Mouse (Mus musculus) cerebellum, adult 2 months (tissue): Measurements from ENCODE around the gene Fosl1. TPM values are rescaled to one million over a fixed set of nuclear protein-coding genes. Genes with fewer than 3 reads are reported as not detected.
A peak's percentile ranks its signal among the peaks of the same experiment; 100 is the strongest.
"Not testable (repeated sequence)": the region's sequence is repeated elsewhere in the genome, so short reads cannot be mapped to it uniquely, and the experiment has no call there.

ENCODE experiments used
- DNase-seq, 2 experiments: peaks; one replicate each; pipeline ENCODE4 v3.0.0; 2021
- H3K27ac ChIP-seq: fragments of 200-500 bp; 2 replicates; pipeline ENCODE4 v1.5.1; 2012; ENCODE audit warnings: low read length, control low read depth, inconsistent platforms; ENCODE audit not compliant: insufficient read depth
- H3K27me3 ChIP-seq: fragments of 200-500 bp; 2 replicates; pipeline ENCODE4 v1.6.1; 2012; ENCODE audit warnings: inconsistent platforms, mild to moderate bottlenecking, low read length, moderate library complexity; ENCODE audit not compliant: control insufficient read depth, insufficient read depth
- H3K4me1 ChIP-seq: fragments of 200-500 bp; 2 replicates; pipeline ENCODE4 v1.6.1; 2011; ENCODE audit warnings: low read length; ENCODE audit not compliant: control insufficient read depth, insufficient read depth
- H3K4me3 ChIP-seq: fragments of 200-500 bp; replicated peaks from 2 replicates; pipeline ENCODE3; 2011; ENCODE audit warnings: mild to moderate bottlenecking, low read depth, low read length, control low read depth; ENCODE audit not compliant: insufficient read depth
- CTCF ChIP-seq: fragments of 200-500 bp; IDR thresholded peaks from 2 replicates; pipeline ENCODE4 v1.5.1; 2011; ENCODE audit warnings: low read depth, mild to moderate bottlenecking, control low read depth, low read length, moderate library complexity, borderline replicate concordance; ENCODE audit not compliant: insufficient read depth
- POLR2A ChIP-seq: fragments of 200-500 bp; IDR thresholded peaks from 2 replicates; pipeline ENCODE4 v1.6.1; 2011; ENCODE audit warnings: low read length, control low read depth, borderline replicate concordance; ENCODE audit not compliant: insufficient read depth
- WGBS: fragments of 180-500 bp; shearing (Covaris S2); methylation state at CpG from one replicate; pipeline ENCODE4 v1.1.7; 2018; 5-methylcytosine and 5-hydroxymethylcytosine counted together
- polyA plus RNA-seq: library from polyadenylated mRNA; depleted of rRNA; stranded (reverse); fragments of >200 nt; gene quantifications from 2 replicates; pipeline ENCODE4 v1.2.3, GENCODE M21; 2012

Gene Fosl1
- polyA plus RNA-seq, 1 experiment, result not detected

- Histone ChIP-seq H3K4me3 (peak overlapping the region; percentile 68), H3K4me1 (peaks cover 29% of the 10 kb centered on the region), H3K27me3 (no peaks in the 10 kb centered on the region), H3K27ac (peak overlapping the region; percentile 92)
- peak; percentile 96 to 97 for DNase-seq
- under 1% methylated on average over 26 of the region's 26 CpGs for WGBS
- TF ChIP-seq CTCF (no peak), POLR2A (peak; percentile 64; the same call in 1 of the 2 replicates)
These were observed 41.7 kb downstream of the Fosl1 start for GRCm38 (mm10) chr19:5488878-5489571.

GRCm38 (mm10) chr19:5489721-5490120 lies 42.4 kb downstream of the Fosl1 start:
- WGBS, result 22% methylated on average over 10 of the region's 10 CpGs
- H3K27me3 ChIP-seq, H3K27ac ChIP-seq, H3K4me3 ChIP-seq: not testable (repeated sequence)
- peaks cover 24% of the 10 kb centered on the region for H3K4me1 ChIP-seq
- DNase-seq, result peak in 1 of 2 experiments; percentile 34

- Histone ChIP-seq H3K27me3 (no peaks in the 10 kb centered on the region), H3K4me3 (peak within 1 kb of the TSS; percentile 88), H3K4me1 (peaks cover 17% of the 10 kb centered on the region), H3K27ac (peak within 1 kb of the TSS; percentile 92)
- DNase-seq, result peak; percentile 94 to 97
- TF ChIP-seq POLR2A, result peak; percentile 89
- no peak for TF ChIP-seq CTCF
- WGBS, result 1% methylated on average over 62 of the region's 62 CpGs
These were observed 43.1 kb downstream of the Fosl1 start, which contains the start of gene Cfl1 for GRCm38 (mm10) chr19:5490313-5490897. TSS of gene Cfl1 (plus strand) at chr19:5490455.

- peaks cover 12% of the 10 kb centered on the region for H3K4me1 ChIP-seq
- under 1% methylated on average over 59 of the region's 59 CpGs for WGBS
These were observed 43.8 kb downstream of the Fosl1 start for GRCm38 (mm10) chr19:5490898-5491708.

GRCm38 (mm10) chr19:5492641-5493040 lies 45.3 kb downstream of the Fosl1 start:
- no peak for TF ChIP-seq CTCF
- TF ChIP-seq POLR2A, result no peak
- H3K4me3 ChIP-seq, result no peak overlapping the region
- no peak overlapping the region for H3K27ac ChIP-seq
- peaks cover 6% of the 10 kb centered on the region for H3K4me1 ChIP-seq
- WGBS, result 54% methylated on average over 4 of the region's 4 CpGs
- H3K27me3 ChIP-seq, result no peaks in the 10 kb centered on the region
- DNase-seq, result no peak

More at GRCm38 (mm10) chr19:5490898-5491708, 43.8 kb downstream of the Fosl1 start:
- no peaks in the 10 kb centered on the region for H3K27me3 ChIP-seq
- H3K27ac ChIP-seq, result peak overlapping the region; percentile 69
- no peak for TF ChIP-seq CTCF
- TF ChIP-seq POLR2A, result peak; percentile 42; the same call in 1 of the 2 replicates
- DNase-seq, result peak; percentile 83 to 85
- H3K4me3 ChIP-seq, result peak overlapping the region; percentile 88

- not testable (repeated sequence) for H3K4me1 ChIP-seq, H3K4me3 ChIP-seq, DNase-seq, H3K27me3 ChIP-seq, H3K27ac ChIP-seq
- WGBS, result 28% methylated on average over 9 of the region's 9 CpGs
These were observed 46.0 kb downstream of the Fosl1 start for GRCm38 (mm10) chr19:5493301-5493721.

- DNase-seq, result no peak
- H3K4me1 ChIP-seq, result peaks cover 6% of the 10 kb centered on the region
- H3K27ac ChIP-seq, result no peak overlapping the region
- TF ChIP-seq POLR2A, result no peak
- TF ChIP-seq CTCF, result no peak
- no peak overlapping the region for H3K4me3 ChIP-seq
- WGBS, result 81% methylated on average over 3 of the region's 3 CpGs
- no peaks in the 10 kb centered on the region for H3K27me3 ChIP-seq
These were observed 47.0 kb downstream of the Fosl1 start for GRCm38 (mm10) chr19:5494314-5494713.
